Mouse (Mus musculus) layer of hippocampus, postnatal 14 days (tissue): ENCODE measurements at regions not wholly inside any gene's neighbourhood (a gene's known extent, or its start where the extent isn't known, plus 50 kb on each side); places are given as distances from the start of the nearest gene placed in this dataset.

Experiments used
- DNase-seq, 2 experiments: peaks; one replicate each; pipeline ENCODE4 v3.0.0; 2021 to 2022; ENCODE audit warnings: low spot score in 2 of 2, mixed read lengths in 1 of 2

- no peak for DNase-seq
Measured at GRCm38 (mm10) chr4:70844742-70845141, 309.9 kb upstream of the Megf9 start.

- no peak for DNase-seq
Measured at GRCm38 (mm10) chr4:70810956-70811316, 276.1 kb upstream of the Megf9 start.

GRCm38 (mm10) chr4:70810311-70810955 lies 275.6 kb upstream of the Megf9 start:
- no peak for DNase-seq

- peak; percentile 51 to 81 for DNase-seq
Measured at GRCm38 (mm10) chr4:70804925-70805342, 270.1 kb upstream of the Megf9 start.

- no peak for DNase-seq
Measured at GRCm38 (mm10) chr4:70798483-70798882, 263.7 kb upstream of the Megf9 start.

- DNase-seq = no peak
Measured at GRCm38 (mm10) chr4:70797935-70798334, 263.1 kb upstream of the Megf9 start.

- no peak for DNase-seq
Measured at GRCm38 (mm10) chr4:70783487-70783886, 248.7 kb upstream of the Megf9 start.

GRCm38 (mm10) chr4:70781591-70781990 lies 246.8 kb upstream of the Megf9 start:
- peak in 1 of 2 experiments; percentile 29 for DNase-seq

GRCm38 (mm10) chr4:70776273-70776672 lies 241.5 kb upstream of the Megf9 start:
- no peak for DNase-seq

- peak; percentile 16 to 83 for DNase-seq
Measured at GRCm38 (mm10) chr4:70743425-70743824, 208.6 kb upstream of the Megf9 start.

GRCm38 (mm10) chr4:70742002-70742401 lies 207.2 kb upstream of the Megf9 start:
- DNase-seq = no peak

GRCm38 (mm10) chr4:70741121-70741520 lies 206.3 kb upstream of the Megf9 start:
- DNase-seq = no peak

GRCm38 (mm10) chr4:70709126-70709689 lies 174.4 kb upstream of the Megf9 start:
- DNase-seq = peak in 1 of 2 experiments; percentile 2

GRCm38 (mm10) chr4:70705128-70705752 lies 170.4 kb upstream of the Megf9 start:
- DNase-seq = no peak

- no peak for DNase-seq
Measured at GRCm38 (mm10) chr4:70700894-70701293, 166.1 kb upstream of the Megf9 start.

- no peak for DNase-seq
Measured at GRCm38 (mm10) chr4:70664181-70664580, 129.4 kb upstream of the Megf9 start.

- peak in 1 of 2 experiments; percentile 33 for DNase-seq
Measured at GRCm38 (mm10) chr4:70621431-70621837, 86.6 kb upstream of the Megf9 start.

- DNase-seq = peak in 1 of 2 experiments; percentile 28
Measured at GRCm38 (mm10) chr4:70619636-70620287, 85.0 kb upstream of the Megf9 start.

GRCm38 (mm10) chr4:70615794-70616193 lies 81.0 kb upstream of the Megf9 start:
- DNase-seq = no peak

GRCm38 (mm10) chr4:70614411-70614810 lies 79.6 kb upstream of the Megf9 start:
- DNase-seq = no peak

- peak; percentile 31 to 73 for DNase-seq
Measured at GRCm38 (mm10) chr4:70603209-70603852, 68.5 kb upstream of the Megf9 start.

- DNase-seq = peak in 1 of 2 experiments; percentile 60
Measured at GRCm38 (mm10) chr4:70601301-70601700, 66.5 kb upstream of the Megf9 start.
